ENCODE assay signal across 10 mouse cellular contexts in genomic region chr8:111881591-111881990, GRCm38 (mm10). TPM values are rescaled to one million over a fixed set of nuclear protein-coding genes. Genes with fewer than 3 reads are reported as not detected.
DNase-seq lines count a peak whose midpoint lies in the region; ATAC-seq and TF ChIP-seq lines count a peak whose summit lies in the region.
"Had no signal": no experiment of that assay in that cellular context is flagged by ENCODE, and none has a peak within 500 bp of the region (broad histone marks: within the 10 kb centered on the region; RNA-seq: fewer than 3 reads in every experiment).

No protein-coding gene starts in this region.

- peak; percentile 62 for DNase-seq in heart, postnatal 0 days (ENCODE audit: low spot score)
- DNase-seq in 3T3-L1 (ENCODE audit: low read depth, low spot score) (peak; percentile 82), MN1 (ENCODE audit: low spot score) (peak; percentile 74)
- DNase-seq in cerebellum, adult 8-10 months, result peak; percentile 58
- peak; percentile 71 for DNase-seq in lung, postnatal 14 days
- DNase-seq in stomach, postnatal 0 days (ENCODE audit: low spot score), result peak; percentile 65

- peak; percentile 45; the same call in 1 of the 2 replicates for ATAC-seq in heart, postnatal 0 days (ENCODE audit: insufficient read depth, low read depth)
- ATAC-seq in heart, embryonic 12.5 days (ENCODE audit: insufficient number of reproducible peaks, low FRiP score), result no peak
- peak; percentile 65 to 77 for ATAC-seq in hematopoietic stem cell, adult 5-6 weeks (replicated peaks in 1 of 2; ENCODE audit: insufficient read depth in 1 of 2, low FRiP score in 2 of 2, low TSS enrichment in 1 of 2, low read depth in 1 of 2, poor library complexity in 2 of 2, severe bottlenecking in 2 of 2)
- no peak for ATAC-seq in stomach, postnatal 0 days (ENCODE audit: low FRiP score, low TSS enrichment)

- no peak overlapping the region for H3K27ac ChIP-seq in heart, postnatal 0 days (ENCODE audit: low read depth)
- H3K27ac ChIP-seq in heart, embryonic 12.5 days (ENCODE audit: poor library complexity, severe bottlenecking), result no peak overlapping the region
- no peak overlapping the region for H3K27ac ChIP-seq in stomach, postnatal 0 days (replicated peaks)
- H3K27ac ChIP-seq: embryonic facial prominence, embryonic 12.5 days; liver, embryonic 15.5 days had no signal

- H3K27me3 ChIP-seq in heart, postnatal 0 days (ENCODE audit: control insufficient read depth, insufficient read depth, low read length), result no peaks in the 10 kb centered on the region
- peaks cover 6% of the 10 kb centered on the region for H3K27me3 ChIP-seq in heart, embryonic 12.5 days (replicated peaks)
- H3K27me3 ChIP-seq in stomach, postnatal 0 days (ENCODE audit: control insufficient read depth, insufficient read depth, low read length), result no peaks in the 10 kb centered on the region
- H3K27me3 ChIP-seq: liver, embryonic 15.5 days had no signal

- 0 out of 2 replicates have a peak, but pooled peaks cover 3% of the 10 kb centered on the region for H3K9me3 ChIP-seq in heart, postnatal 0 days (replicated peaks; ENCODE audit: control insufficient read depth, low read length)
- no peaks in the 10 kb centered on the region; the same call in 1 of the 2 replicates for H3K9me3 ChIP-seq in heart, embryonic 12.5 days (replicated peaks)
- no peaks in the 10 kb centered on the region for H3K9me3 ChIP-seq in stomach, postnatal 0 days (ENCODE audit: control insufficient read depth, low read length)
- H3K9me3 ChIP-seq: embryonic facial prominence, embryonic 12.5 days; liver, embryonic 15.5 days had no signal

- no peak overlapping the region for H3K4me3 ChIP-seq in heart, postnatal 0 days (ENCODE audit: low read depth, low read length)
- H3K4me3 ChIP-seq in heart, embryonic 12.5 days, result no peak overlapping the region
- no peak overlapping the region for H3K4me3 ChIP-seq in stomach, postnatal 0 days (ENCODE audit: low read depth, low read length)
- H3K4me3 ChIP-seq: embryonic facial prominence, embryonic 12.5 days; liver, embryonic 15.5 days had no signal

- H3K9ac ChIP-seq in heart, postnatal 0 days (replicated peaks; ENCODE audit: low read depth, low read length), result no peak overlapping the region
- H3K9ac ChIP-seq in heart, embryonic 12.5 days, result no peak overlapping the region
- no peak overlapping the region for H3K9ac ChIP-seq in stomach, postnatal 0 days (ENCODE audit: low read length)
- H3K9ac ChIP-seq: embryonic facial prominence, embryonic 12.5 days; liver, embryonic 15.5 days had no signal

- no peaks in the 10 kb centered on the region for H3K36me3 ChIP-seq in heart, postnatal 0 days (replicated peaks; ENCODE audit: control insufficient read depth, insufficient read depth, low read length)
- H3K36me3 ChIP-seq in heart, embryonic 12.5 days, result no peaks in the 10 kb centered on the region
- H3K36me3 ChIP-seq in stomach, postnatal 0 days (ENCODE audit: control insufficient read depth, insufficient read depth, low read length), result no peaks in the 10 kb centered on the region
- H3K36me3 ChIP-seq: embryonic facial prominence, embryonic 12.5 days; liver, embryonic 15.5 days had no signal

- H3K4me2 ChIP-seq in heart, postnatal 0 days (ENCODE audit: low read depth, low read length), result no peak overlapping the region
- no peak overlapping the region for H3K4me2 ChIP-seq in heart, embryonic 12.5 days
- H3K4me2 ChIP-seq in stomach, postnatal 0 days (replicated peaks; ENCODE audit: low read depth), result no peak overlapping the region
- H3K4me2 ChIP-seq: embryonic facial prominence, embryonic 12.5 days; liver, embryonic 15.5 days had no signal

- peak; percentile 84 for TF ChIP-seq CTCF in heart, postnatal 0 days (IDR thresholded peaks at IDR 0.05; ENCODE audit: low read depth)
- peak; percentile 89 for TF ChIP-seq CTCF in stomach, postnatal 0 days (IDR thresholded peaks at IDR 0.05; ENCODE audit: low read depth)

- no peaks in the 10 kb centered on the region for H3K4me1 ChIP-seq in heart, postnatal 0 days (ENCODE audit: control insufficient read depth, insufficient read depth)
- no peaks in the 10 kb centered on the region for H3K4me1 ChIP-seq in heart, embryonic 12.5 days (replicated peaks)
- H3K4me1 ChIP-seq in stomach, postnatal 0 days (replicated peaks; ENCODE audit: control insufficient read depth, insufficient read depth), result no peaks in the 10 kb centered on the region
- H3K4me1 ChIP-seq: embryonic facial prominence, embryonic 12.5 days had no signal

- no peak for TF ChIP-seq EP300 in heart, postnatal 0 days (IDR thresholded peaks at IDR 0.05; ENCODE audit: low read depth)
- no peak for TF ChIP-seq EP300 in stomach, postnatal 0 days (optimal IDR thresholded peaks at IDR 0.05)

- 0% methylated on average over 2 of the region's 2 CpGs for WGBS in heart, postnatal 0 days
- WGBS in heart, embryonic 12.5 days, result 3% methylated on average over 2 of the region's 2 CpGs
- WGBS in stomach, postnatal 0 days, result 2% methylated on average over 2 of the region's 2 CpGs

RNA-seq across cellular contexts. Expression of gene Tmem170, which starts 5.0 kb away (rescaled TPM):
- 3.3 and 3.9 TPM in 2 replicates for total RNA-seq in heart, postnatal 0 days (2014; rRNA removed; ENCODE audit: low replicate concordance)
- 2.5 and 3.5 TPM in 2 replicates for polyA plus RNA-seq in heart, postnatal 0 days (2015; fragmentation: Nextera tagmentation; extraction: Ambion mirVana)
- 4.4 and 4.8 TPM in 2 replicates for polyA plus RNA-seq in heart, embryonic 12.5 days (2016; fragmentation: Nextera tagmentation; extraction: Ambion mirVana)
- 2.1 and 3.4 TPM in 2 replicates for total RNA-seq in hematopoietic stem cell, adult 5-6 weeks (2017)
- 9.9 and 10.1 TPM in 2 replicates for polyA plus RNA-seq in stomach, postnatal 0 days (2015; fragmentation: Nextera tagmentation; extraction: Ambion mirVana)

RNA-seq across cellular contexts. Expression of gene Cfdp1, which starts 27.5 kb away (rescaled TPM):
- total RNA-seq in heart, postnatal 0 days (2014; rRNA removed; ENCODE audit: low replicate concordance), result 16.1 and 20.4 TPM in 2 replicates
- polyA plus RNA-seq in heart, postnatal 0 days (2015; fragmentation: Nextera tagmentation; extraction: Ambion mirVana), result 85.4 and 86.2 TPM in 2 replicates
- 144 and 149 TPM in 2 replicates for polyA plus RNA-seq in heart, embryonic 12.5 days (2016; fragmentation: Nextera tagmentation; extraction: Ambion mirVana)
- total RNA-seq in hematopoietic stem cell, adult 5-6 weeks (2017), result 173 and 207 TPM in 2 replicates
- 98.6 and 101 TPM in 2 replicates for polyA plus RNA-seq in stomach, postnatal 0 days (2015; fragmentation: Nextera tagmentation; extraction: Ambion mirVana)

RNA-seq across cellular contexts. Expression of gene Chst5, which starts 28.7 kb away (rescaled TPM):
- total RNA-seq in heart, postnatal 0 days (2014; rRNA removed; ENCODE audit: low replicate concordance), result not detected in 2 replicates
- polyA plus RNA-seq in heart, postnatal 0 days (2015; fragmentation: Nextera tagmentation; extraction: Ambion mirVana), result not detected in 2 replicates
- 0.12 and 0.45 TPM in 2 replicates for polyA plus RNA-seq in heart, embryonic 12.5 days (2016; fragmentation: Nextera tagmentation; extraction: Ambion mirVana)
- not detected in 2 replicates for total RNA-seq in hematopoietic stem cell, adult 5-6 weeks (2017)
- polyA plus RNA-seq in stomach, postnatal 0 days (2015; fragmentation: Nextera tagmentation; extraction: Ambion mirVana), result 0.36 and 0.39 TPM in 2 replicates

RNA-seq across cellular contexts. Expression of gene Tmem231, which starts 52.1 kb away (rescaled TPM):
- total RNA-seq in heart, postnatal 0 days (2014; rRNA removed; ENCODE audit: low replicate concordance), result 1.2 and 3.3 TPM in 2 replicates
- polyA plus RNA-seq in heart, postnatal 0 days (2015; fragmentation: Nextera tagmentation; extraction: Ambion mirVana), result 1.6 TPM in 2 replicates
- polyA plus RNA-seq in heart, embryonic 12.5 days (2016; fragmentation: Nextera tagmentation; extraction: Ambion mirVana), result 5.4 and 7.1 TPM in 2 replicates
- total RNA-seq in hematopoietic stem cell, adult 5-6 weeks (2017), result 4.6 and 5.8 TPM in 2 replicates
- 3.3 and 4.1 TPM in 2 replicates for polyA plus RNA-seq in stomach, postnatal 0 days (2015; fragmentation: Nextera tagmentation; extraction: Ambion mirVana)

RNA-seq across cellular contexts. Expression of gene Gabarapl2, which starts 58.9 kb away (rescaled TPM):
- total RNA-seq in heart, postnatal 0 days (2014; rRNA removed; ENCODE audit: low replicate concordance), result 71.2 and 76.3 TPM in 2 replicates
- 212 and 220 TPM in 2 replicates for polyA plus RNA-seq in heart, postnatal 0 days (2015; fragmentation: Nextera tagmentation; extraction: Ambion mirVana)
- 176 and 184 TPM in 2 replicates for polyA plus RNA-seq in heart, embryonic 12.5 days (2016; fragmentation: Nextera tagmentation; extraction: Ambion mirVana)
- 41.8 and 63.8 TPM in 2 replicates for total RNA-seq in hematopoietic stem cell, adult 5-6 weeks (2017)
- 290 and 292 TPM in 2 replicates for polyA plus RNA-seq in stomach, postnatal 0 days (2015; fragmentation: Nextera tagmentation; extraction: Ambion mirVana)

Comparison
In these comparisons a context has a peak if more than half of its experiments do, and no peak if none do; other contexts are left out.
1. ATAC-seq: peak in heart, postnatal 0 days (single experiment) and hematopoietic stem cell, adult 5-6 weeks (2 of 2); none in heart, embryonic 12.5 days (single experiment) and stomach, postnatal 0 days (single experiment).
2. Peak in every context shown above with its lines, with median percentiles within 50 percentile points of each other: DNase-seq.